Mouse (Mus musculus): ENCODE measurements around the gene Cd52. TPM values are rescaled to one million over a fixed set of nuclear protein-coding genes. Genes with fewer than 3 reads are reported as not detected.

The Cd52 gene
- total and polyA plus RNA-seq, 2 experiments from 2014 or later, result 2.7 TPM; not detected in 1

- no peaks in the 10 kb centered on the region for H3K36me3 ChIP-seq (ENCODE audit: insufficient read depth, low read length)
- no peak overlapping the region for H3K4me3 ChIP-seq (ENCODE audit: low read length)
- peak; percentile 98 for TF ChIP-seq CTCF (IDR thresholded peaks at IDR 0.05; ENCODE audit: low read depth)
- no peak overlapping the region for H3K9ac ChIP-seq (replicated peaks; ENCODE audit: low read length)
- no peaks in the 10 kb centered on the region for H3K27me3 ChIP-seq (ENCODE audit: insufficient read depth, low read length)
- ATAC-seq (peak; percentile 42), DNase-seq (ENCODE audit: low spot score) (peak; percentile 70)
- H3K4me2 ChIP-seq (ENCODE audit: low read depth, low read length), result 0 out of 2 replicates have a peak overlapping the region, but pooled peaks have one; percentile 10
- H3K27ac ChIP-seq, result no peak overlapping the region
- peaks cover 17% of the 10 kb centered on the region for H3K4me1 ChIP-seq (ENCODE audit: insufficient read depth, low read length)
- no peaks in the 10 kb centered on the region for H3K9me3 ChIP-seq (ENCODE audit: low read length)
- WGBS, result 20% methylated on average over 17 of the region's 17 CpGs
Measured at GRCm38 (mm10) chr4:134123680-134124551, 29.0 kb upstream of the Cd52 start.

- Histone ChIP-seq H3K4me1 (ENCODE audit: insufficient read depth, low read length) (peaks cover 17% of the 10 kb centered on the region), H3K27me3 (ENCODE audit: insufficient read depth, low read length) (no peaks in the 10 kb centered on the region), H3K9ac (replicated peaks; ENCODE audit: low read length) (no peak overlapping the region), H3K4me3 (ENCODE audit: low read length) (no peak overlapping the region), H3K4me2 (ENCODE audit: low read depth, low read length) (no peak overlapping the region), H3K36me3 (ENCODE audit: insufficient read depth, low read length) (no peaks in the 10 kb centered on the region), H3K9me3 (ENCODE audit: low read length) (no peaks in the 10 kb centered on the region), H3K27ac (no peak overlapping the region)
- no peak for DNase-seq (ENCODE audit: low spot score)
- 95% methylated on average over 6 of the region's 6 CpGs for WGBS
- no peak for TF ChIP-seq CTCF (IDR thresholded peaks at IDR 0.05; ENCODE audit: low read depth)
- no peak for ATAC-seq
Measured at GRCm38 (mm10) chr4:134123147-134123546, 28.3 kb upstream of the Cd52 start.

- no peak overlapping the region for H3K4me3 ChIP-seq (ENCODE audit: low read length)
- H3K9ac ChIP-seq (replicated peaks; ENCODE audit: low read length), result no peak overlapping the region
- no peaks in the 10 kb centered on the region for H3K9me3 ChIP-seq (ENCODE audit: low read length)
- WGBS, result 41% methylated on average over 3 of the region's 3 CpGs
- no peaks in the 10 kb centered on the region for H3K27me3 ChIP-seq (ENCODE audit: insufficient read depth, low read length)
- DNase-seq (ENCODE audit: low spot score), result no peak
- no peak for ATAC-seq
- H3K4me2 ChIP-seq (ENCODE audit: low read depth, low read length), result no peak overlapping the region
- H3K36me3 ChIP-seq (ENCODE audit: insufficient read depth, low read length), result no peaks in the 10 kb centered on the region
- peaks cover 10% of the 10 kb centered on the region; the same call in 1 of the 2 replicates for H3K4me1 ChIP-seq (ENCODE audit: insufficient read depth, low read length)
- no peak for TF ChIP-seq CTCF (IDR thresholded peaks at IDR 0.05; ENCODE audit: low read depth)
- H3K27ac ChIP-seq, result no peak overlapping the region
Measured at GRCm38 (mm10) chr4:134122281-134122680, 27.4 kb upstream of the Cd52 start.

- Histone ChIP-seq H3K4me3 (ENCODE audit: low read length) (no peak overlapping the region), H3K9ac (replicated peaks; ENCODE audit: low read length) (no peak overlapping the region), H3K9me3 (ENCODE audit: low read length) (no peaks in the 10 kb centered on the region), H3K36me3 (ENCODE audit: insufficient read depth, low read length) (no peaks in the 10 kb centered on the region), H3K4me1 (ENCODE audit: insufficient read depth, low read length) (0 out of 2 replicates have a peak, but pooled peaks cover 5% of the 10 kb centered on the region), H3K4me2 (ENCODE audit: low read depth, low read length) (no peak overlapping the region), H3K27me3 (ENCODE audit: insufficient read depth, low read length) (no peaks in the 10 kb centered on the region), H3K27ac (no peak overlapping the region)
- ATAC-seq (no peak), DNase-seq (ENCODE audit: low spot score) (no peak)
- no peak for TF ChIP-seq CTCF (IDR thresholded peaks at IDR 0.05; ENCODE audit: low read depth)
- WGBS, result 46% methylated on average over 4 of the region's 4 CpGs
Measured at GRCm38 (mm10) chr4:134121571-134121970, 26.7 kb upstream of the Cd52 start.

GRCm38 (mm10) chr4:134120916-134121315 lies 26.0 kb upstream of the Cd52 start:
- no peak for TF ChIP-seq CTCF (IDR thresholded peaks at IDR 0.05; ENCODE audit: low read depth)
- no peak overlapping the region for H3K27ac ChIP-seq
- H3K9ac ChIP-seq (replicated peaks; ENCODE audit: low read length), result no peak overlapping the region
- no peak overlapping the region for H3K4me2 ChIP-seq (ENCODE audit: low read depth, low read length)
- no peaks in the 10 kb centered on the region for H3K9me3 ChIP-seq (ENCODE audit: low read length)
- ATAC-seq, result no peak
- 0 out of 2 replicates have a peak, but pooled peaks cover 3% of the 10 kb centered on the region for H3K4me1 ChIP-seq (ENCODE audit: insufficient read depth, low read length)
- H3K27me3 ChIP-seq (ENCODE audit: insufficient read depth, low read length), result no peaks in the 10 kb centered on the region
- no peak overlapping the region for H3K4me3 ChIP-seq (ENCODE audit: low read length)
- 86% methylated on average over 4 of the region's 4 CpGs for WGBS
- H3K36me3 ChIP-seq (ENCODE audit: insufficient read depth, low read length), result no peaks in the 10 kb centered on the region
- no peak for DNase-seq (ENCODE audit: low spot score)

GRCm38 (mm10) chr4:134120192-134120805 lies 25.4 kb upstream of the Cd52 start:
- Histone ChIP-seq H3K36me3 (ENCODE audit: insufficient read depth, low read length) (no peaks in the 10 kb centered on the region), H3K4me3 (ENCODE audit: low read length) (no peak overlapping the region), H3K4me2 (ENCODE audit: low read depth, low read length) (no peak overlapping the region), H3K4me1 (ENCODE audit: insufficient read depth, low read length) (0 out of 2 replicates have a peak, but pooled peaks cover 3% of the 10 kb centered on the region), H3K9me3 (ENCODE audit: low read length) (no peaks in the 10 kb centered on the region), H3K27me3 (ENCODE audit: insufficient read depth, low read length) (no peaks in the 10 kb centered on the region), H3K9ac (replicated peaks; ENCODE audit: low read length) (no peak overlapping the region), H3K27ac (no peak overlapping the region)
- 79% methylated on average over 6 of the region's 6 CpGs for WGBS
- no peak for DNase-seq (ENCODE audit: low spot score)
- TF ChIP-seq CTCF (IDR thresholded peaks at IDR 0.05; ENCODE audit: low read depth), result no peak
- no peak for ATAC-seq
